Mouse (Mus musculus) forebrain, embryonic 14.5 days (tissue): ENCODE results near the gene Srgap1. TPM values are rescaled to one million over a fixed set of nuclear protein-coding genes. Genes with fewer than 3 reads are reported as not detected.

Experiments used
- ATAC-seq: fragments of 200-750 bp; cut with Nextera tagmentation; 2 replicates; pipeline ENCODE4 v1.8.0; 2017; ENCODE audit warnings: mild to moderate bottlenecking, moderate library complexity
- DNase-seq: peaks from one replicate; pipeline ENCODE4 v3.0.0-alpha.2; 2015; ENCODE audit warnings: low spot score
- H3K27ac ChIP-seq: fragments of 300-500 bp; sonication (generic); 2 replicates; pipeline ENCODE4 v1.5.1; 2014; ENCODE audit warnings: low read depth, mild to moderate bottlenecking, control low read depth, low read length, moderate library complexity
- H3K27me3 ChIP-seq: fragments of 300-500 bp; sonication (generic); replicated peaks from 2 replicates; pipeline ENCODE4 v1.6.1; 2014; ENCODE audit warnings: low read length, control low read depth, mixed read lengths; ENCODE audit not compliant: control insufficient read depth, insufficient read depth
- H3K36me3 ChIP-seq: fragments of 300-500 bp; sonication (generic); 2 replicates; pipeline ENCODE4 v1.6.1; 2014; ENCODE audit warnings: low read length, control low read depth; ENCODE audit not compliant: control insufficient read depth, insufficient read depth
- H3K4me1 ChIP-seq: fragments of 300-500 bp; sonication (generic); 2 replicates; pipeline ENCODE4 v1.6.1; 2014; ENCODE audit warnings: antibody characterized with exemption, low read length, control low read depth; ENCODE audit not compliant: control insufficient read depth, insufficient read depth
- H3K4me2 ChIP-seq: fragments of 300-500 bp; sonication (generic); 2 replicates; pipeline ENCODE4 v1.6.1; 2014; ENCODE audit warnings: mild to moderate bottlenecking, control low read depth, low read length
- H3K4me3 ChIP-seq: fragments of 300-500 bp; sonication (generic); 2 replicates; pipeline ENCODE4 v1.5.1; 2014; ENCODE audit warnings: low read depth, low read length, control low read depth
- H3K9ac ChIP-seq: fragments of 300-500 bp; sonication (generic); 2 replicates; pipeline ENCODE4 v1.6.1; 2014; ENCODE audit warnings: mild to moderate bottlenecking, low read length, control low read depth, moderate library complexity
- H3K9me3 ChIP-seq: fragments of 300-500 bp; sonication (generic); replicated peaks from 2 replicates; pipeline ENCODE4 v1.6.1; 2016; ENCODE audit warnings: low read length, control low read depth, mixed read lengths; ENCODE audit not compliant: control insufficient read depth
- WGBS: fragments of 180-500 bp; shearing (Covaris S2); extraction: QIAGEN DNeasy Blood & Tissue Kit; methylation state at CpG from one replicate; pipeline ENCODE4 v1.1.7; 2014; 5-methylcytosine and 5-hydroxymethylcytosine counted together
- polyA plus RNA-seq: library from polyadenylated mRNA; unstranded; fragments of >200 nt; fragmentation: Nextera tagmentation; extraction: Ambion mirVana; gene quantifications from 2 replicates; pipeline ENCODE4 v1.2.1, GENCODE M21; 2014

The Srgap1 gene
- polyA plus RNA-seq, 1 experiment from 2014 or later: 15.3 TPM

DNA sequence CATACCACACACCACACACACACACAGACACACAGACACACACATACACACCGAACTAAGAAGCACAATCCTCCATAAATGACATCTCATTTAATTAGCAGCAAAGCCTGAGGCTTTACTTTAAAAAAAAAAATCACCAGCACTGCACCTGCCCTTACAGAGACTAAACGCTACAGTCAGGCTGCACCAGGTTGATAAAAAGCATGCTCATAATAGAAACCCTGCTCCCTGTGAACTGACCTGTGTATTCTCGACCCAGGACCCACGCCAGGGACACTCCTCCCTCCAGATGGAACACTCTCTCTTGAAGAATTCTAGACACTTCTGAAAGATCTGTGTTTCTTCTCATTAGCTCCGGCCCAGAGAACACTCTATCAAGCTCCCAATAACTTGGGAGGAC lies 52.5 kb downstream of the Srgap1 start:
- DNase-seq (no peak), ATAC-seq (no peak)
- Histone ChIP-seq H3K27ac (no peak overlapping the region), H3K27me3 (no peaks in the 10 kb centered on the region), H3K4me3 (no peak overlapping the region), H3K4me1 (peaks cover 3% of the 10 kb centered on the region; the same call in 1 of the 2 replicates), H3K36me3 (no peaks in the 10 kb centered on the region), H3K9me3 (no peaks in the 10 kb centered on the region), H3K9ac (no peak overlapping the region), H3K4me2 (no peak overlapping the region)
- 71% methylated on average over 5 of the region's 5 CpGs for WGBS

- Histone ChIP-seq H3K4me3 (no peak overlapping the region), H3K36me3 (no peaks in the 10 kb centered on the region), H3K9me3 (no peaks in the 10 kb centered on the region), H3K4me1 (peaks cover 3% of the 10 kb centered on the region; the same call in 1 of the 2 replicates), H3K27me3 (no peaks in the 10 kb centered on the region), H3K27ac (no peak overlapping the region), H3K9ac (no peak overlapping the region), H3K4me2 (no peak overlapping the region)
- ATAC-seq: 0 out of 2 replicates have a peak, but pooled peaks have one; percentile 15
- no peak for DNase-seq
- 71% methylated on average over 8 of the region's 8 CpGs for WGBS
Observed at GRCm38 (mm10) chr10:121992609-121993008, 54.5 kb downstream of the Srgap1 start.

DNA sequence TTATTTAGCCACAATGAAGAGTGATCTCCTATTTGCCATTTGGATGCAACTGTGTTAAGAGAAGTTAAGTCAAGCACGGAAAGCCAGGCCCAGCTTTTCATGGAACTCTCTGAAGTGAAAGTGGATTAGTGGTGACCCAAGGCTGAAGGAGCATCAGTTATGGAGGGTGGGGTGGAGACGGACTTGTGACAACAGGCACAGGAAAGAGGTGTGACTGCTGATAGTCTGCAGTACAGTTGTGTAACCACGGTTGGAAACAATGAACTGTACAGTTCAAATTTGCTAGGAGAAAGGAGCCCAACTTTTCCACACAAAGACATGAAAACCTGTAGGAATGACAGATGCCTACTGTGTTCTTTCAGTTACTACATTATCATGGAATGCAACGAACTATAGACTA lies 60.1 kb downstream of the Srgap1 start:
- WGBS: 72% methylated on average over 4 of the region's 4 CpGs
- Histone ChIP-seq H3K4me3 (no peak overlapping the region), H3K9me3 (no peaks in the 10 kb centered on the region), H3K27ac (no peak overlapping the region), H3K4me2 (no peak overlapping the region), H3K4me1 (no peaks in the 10 kb centered on the region), H3K36me3 (no peaks in the 10 kb centered on the region), H3K27me3 (no peaks in the 10 kb centered on the region), H3K9ac (no peak overlapping the region)
- no peak for DNase-seq
- no peak for ATAC-seq

DNA sequence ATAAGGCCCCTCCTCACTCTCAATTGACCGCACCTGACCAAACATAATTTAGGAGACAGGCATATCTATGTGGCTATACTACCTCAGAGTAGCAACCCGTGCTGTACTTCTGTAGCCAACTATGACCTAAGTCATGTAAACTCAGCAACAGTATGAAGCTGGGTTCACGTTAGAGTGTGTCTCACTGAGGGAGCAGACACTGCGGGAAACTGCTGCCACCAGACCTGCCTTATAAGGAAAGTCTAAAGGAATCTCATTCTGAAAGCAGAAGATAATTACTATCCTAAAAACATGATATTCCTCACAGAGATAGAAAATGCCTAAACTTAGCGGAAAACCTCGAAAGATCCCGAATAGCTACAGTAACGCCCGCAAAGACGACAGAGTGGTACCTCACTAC lies 62.2 kb downstream of the Srgap1 start:
- Histone ChIP-seq H3K9ac (no peak overlapping the region), H3K4me2 (no peak overlapping the region), H3K4me3 (no peak overlapping the region), H3K36me3 (no peaks in the 10 kb centered on the region), H3K27me3 (no peaks in the 10 kb centered on the region), H3K27ac (no peak overlapping the region), H3K9me3 (no peaks in the 10 kb centered on the region), H3K4me1 (no peaks in the 10 kb centered on the region)
- DNase-seq (no peak), ATAC-seq (no peak)
- 93% methylated on average over 10 of the region's 10 CpGs for WGBS

- Histone ChIP-seq H3K9ac (no peak overlapping the region), H3K4me2 (no peak overlapping the region), H3K9me3 (no peaks in the 10 kb centered on the region), H3K4me1 (no peaks in the 10 kb centered on the region), H3K27me3 (no peaks in the 10 kb centered on the region), H3K27ac (no peak overlapping the region), H3K4me3 (no peak overlapping the region), H3K36me3 (no peaks in the 10 kb centered on the region)
- WGBS: 87% methylated on average over 10 of the region's 10 CpGs
- ATAC-seq (no peak), DNase-seq (no peak)
Observed at GRCm38 (mm10) chr10:121983993-121984610, 63.0 kb downstream of the Srgap1 start.

- Histone ChIP-seq H3K27me3 (no peaks in the 10 kb centered on the region), H3K27ac (no peak overlapping the region), H3K4me3 (no peak overlapping the region), H3K36me3 (no peaks in the 10 kb centered on the region), H3K4me2 (no peak overlapping the region), H3K9me3 (no peaks in the 10 kb centered on the region), H3K9ac (no peak overlapping the region), H3K4me1 (peaks cover 5% of the 10 kb centered on the region)
- ATAC-seq: no peak
- DNase-seq: no peak
- whole genome bisulfite sequencing: 93% methylated on average over 6 of the region's 6 CpGs
Observed at GRCm38 (mm10) chr10:121975330-121975729, 71.8 kb downstream of the Srgap1 start.

DNA sequence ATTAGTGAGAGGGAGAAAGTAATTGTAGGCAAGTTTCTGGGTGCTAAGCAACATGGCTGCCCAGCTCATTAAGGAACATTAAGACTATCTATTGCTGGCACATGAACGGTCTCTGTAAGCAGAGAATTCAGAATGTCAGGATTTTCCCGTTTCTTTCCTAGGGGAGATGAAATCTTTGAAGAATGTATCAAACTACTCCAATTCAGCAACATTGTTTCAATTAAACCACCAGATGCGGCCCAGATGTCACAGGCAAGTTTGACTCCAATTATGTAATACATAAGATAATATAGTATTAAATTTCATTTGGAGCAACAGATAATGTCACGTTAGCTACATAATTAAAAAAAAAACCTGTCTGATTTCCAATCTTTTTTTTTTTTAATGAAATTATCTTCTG lies 72.5 kb downstream of the Srgap1 start:
- no peak overlapping the region for H3K4me3 ChIP-seq
- no peaks in the 10 kb centered on the region for H3K27me3 ChIP-seq
- H3K9me3 ChIP-seq: no peaks in the 10 kb centered on the region
- H3K27ac ChIP-seq: no peak overlapping the region
- DNase-seq: no peak
- peaks cover 5% of the 10 kb centered on the region for H3K4me1 ChIP-seq
- WGBS: 75% methylated on average over 4 of the region's 4 CpGs
- H3K9ac ChIP-seq: no peak overlapping the region
- H3K36me3 ChIP-seq: no peaks in the 10 kb centered on the region
- no peak for ATAC-seq
- H3K4me2 ChIP-seq: no peak overlapping the region

- DNase-seq: no peak
- WGBS: 87% methylated on average over 7 of the region's 7 CpGs
- no peak for ATAC-seq
- Histone ChIP-seq H3K27ac (no peak overlapping the region), H3K4me1 (peaks cover 9% of the 10 kb centered on the region), H3K9ac (no peak overlapping the region), H3K4me2 (no peak overlapping the region), H3K9me3 (no peaks in the 10 kb centered on the region), H3K36me3 (no peaks in the 10 kb centered on the region), H3K27me3 (no peaks in the 10 kb centered on the region), H3K4me3 (no peak overlapping the region)
Observed at GRCm38 (mm10) chr10:121973281-121973680, 73.8 kb downstream of the Srgap1 start.

- WGBS: 89% methylated on average over 10 of the region's 10 CpGs
- no peaks in the 10 kb centered on the region for H3K9me3 ChIP-seq
- H3K4me2 ChIP-seq: no peak overlapping the region
- no peaks in the 10 kb centered on the region for H3K36me3 ChIP-seq
- H3K4me1 ChIP-seq: peaks cover 9% of the 10 kb centered on the region
- ATAC-seq (no peak), DNase-seq (no peak)
- no peak overlapping the region for H3K27ac ChIP-seq
- H3K9ac ChIP-seq: no peak overlapping the region
- no peak overlapping the region for H3K4me3 ChIP-seq
- no peaks in the 10 kb centered on the region for H3K27me3 ChIP-seq
Observed at GRCm38 (mm10) chr10:121972249-121972892, 74.7 kb downstream of the Srgap1 start.
